Mouse (Mus musculus) Muller cell, postnatal 12 days (primary cell): ENCODE data around the gene Tmx1.

ENCODE experiments used
- DNase-seq: peaks from one replicate; pipeline ENCODE4 v3.0.0-alpha.2; 2015; ENCODE audit errors: inconsistent ontology term

Gene Tmx1

DNA sequence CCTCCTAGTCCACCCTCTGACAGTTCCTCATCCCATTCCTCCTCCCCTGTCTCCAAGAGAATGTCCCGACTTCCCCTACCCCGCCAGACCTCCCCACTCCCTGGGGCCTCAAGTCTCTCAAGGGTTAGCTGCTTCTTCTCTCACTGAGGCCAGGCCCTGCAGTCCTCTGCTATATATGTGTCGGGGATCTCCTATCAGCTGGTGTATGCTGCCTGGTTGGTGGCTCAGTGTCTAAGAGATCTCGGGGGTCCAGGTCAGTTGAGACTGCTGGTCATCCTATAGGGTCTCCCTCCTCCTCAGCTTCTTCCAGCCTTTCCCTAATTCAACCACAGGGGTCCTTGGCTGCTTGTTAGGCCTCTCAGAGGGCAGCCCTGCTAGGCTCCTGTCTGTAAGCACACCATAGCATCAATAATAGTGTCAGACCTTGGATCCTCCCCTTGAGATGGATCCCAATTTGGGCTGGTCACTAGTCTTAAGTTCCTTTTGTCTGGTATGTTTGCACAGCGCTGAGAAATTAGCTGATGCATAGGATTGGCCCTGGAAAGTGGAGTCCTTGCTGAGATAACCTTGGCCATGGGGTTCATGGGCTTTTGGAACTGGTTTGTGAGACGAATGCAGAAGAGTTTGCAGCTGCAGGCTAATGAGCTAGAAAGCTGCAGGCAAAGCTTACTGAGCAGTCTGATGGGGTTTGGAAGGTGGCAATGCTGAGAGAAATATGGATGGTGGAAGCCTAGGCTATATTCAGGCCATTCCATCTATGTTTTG is 34.0 kb downstream of the Tmx1 start:
- DNase-seq = no peak

GRCm38 (mm10) chr12:70492441-70492840 is 39.5 kb downstream of the Tmx1 start:
- DNase-seq = no peak

DNA sequence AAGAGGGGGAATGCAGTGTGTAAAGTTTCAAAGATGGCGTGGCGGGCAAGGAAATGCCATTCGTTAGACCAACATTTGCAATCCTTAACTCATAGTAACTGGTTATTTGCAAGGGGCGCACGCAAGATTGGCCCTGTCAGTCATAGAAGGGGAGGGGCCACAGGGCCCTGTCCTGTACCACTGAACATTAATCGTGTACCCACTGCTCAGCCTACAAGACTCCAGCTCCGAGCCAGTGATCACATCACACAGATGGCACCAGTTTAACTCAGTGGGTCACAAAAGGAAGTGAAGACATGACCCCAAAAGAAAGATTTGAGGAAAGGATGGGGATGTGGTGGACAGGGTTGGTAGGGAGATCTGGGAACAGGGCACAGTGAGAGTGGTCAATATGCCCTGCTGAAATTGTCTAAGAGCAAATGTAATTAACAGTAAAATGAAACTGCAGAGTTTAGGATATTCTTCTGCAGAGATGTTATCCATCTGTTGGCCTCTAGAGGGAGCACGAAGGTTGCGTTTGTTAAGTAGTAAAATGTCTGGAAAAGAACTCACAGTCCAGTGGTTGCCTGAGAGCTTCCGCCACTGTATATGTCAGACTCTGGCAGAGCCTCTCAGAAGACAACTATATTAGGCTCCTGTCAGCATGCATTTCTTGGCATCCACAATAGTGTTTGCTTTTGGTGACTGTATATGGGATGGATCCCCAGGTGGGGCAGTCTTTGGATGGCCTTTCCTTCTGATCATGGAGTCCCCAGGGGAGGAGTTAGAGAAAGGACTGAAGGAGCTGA is 41.8 kb downstream of the Tmx1 start:
- DNase-seq = peak; percentile 52

DNA sequence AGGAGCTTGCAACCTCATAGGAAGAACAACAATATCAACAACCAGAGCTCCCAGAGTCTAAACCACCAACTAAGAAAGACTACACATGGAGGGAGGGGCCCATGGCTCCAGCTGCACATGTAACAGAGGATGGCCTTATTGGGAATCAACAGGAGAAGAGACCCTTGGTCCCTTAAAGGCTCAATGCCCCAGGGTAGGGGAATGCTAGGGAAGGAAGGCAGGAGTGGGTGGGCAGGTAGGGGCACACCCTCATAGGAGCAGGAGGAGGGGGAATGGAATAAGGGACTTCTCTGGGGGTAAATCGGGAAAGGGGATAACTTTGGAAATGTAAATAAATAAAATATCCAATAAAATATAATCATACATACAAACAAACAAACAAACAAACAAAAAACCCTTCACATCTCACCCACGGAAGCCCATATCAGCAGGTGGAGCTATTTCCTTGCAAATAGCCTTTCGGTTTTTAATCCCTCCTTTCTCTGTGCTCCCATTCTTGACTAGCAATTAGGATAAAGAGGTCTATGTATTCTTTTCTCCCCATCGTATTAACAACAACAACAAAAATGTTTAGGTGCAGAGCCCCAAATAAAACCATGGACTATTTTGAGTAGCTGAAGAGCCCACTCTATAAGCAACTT is 42.5 kb downstream of the Tmx1 start:
- DNase-seq = peak; percentile 36

DNA sequence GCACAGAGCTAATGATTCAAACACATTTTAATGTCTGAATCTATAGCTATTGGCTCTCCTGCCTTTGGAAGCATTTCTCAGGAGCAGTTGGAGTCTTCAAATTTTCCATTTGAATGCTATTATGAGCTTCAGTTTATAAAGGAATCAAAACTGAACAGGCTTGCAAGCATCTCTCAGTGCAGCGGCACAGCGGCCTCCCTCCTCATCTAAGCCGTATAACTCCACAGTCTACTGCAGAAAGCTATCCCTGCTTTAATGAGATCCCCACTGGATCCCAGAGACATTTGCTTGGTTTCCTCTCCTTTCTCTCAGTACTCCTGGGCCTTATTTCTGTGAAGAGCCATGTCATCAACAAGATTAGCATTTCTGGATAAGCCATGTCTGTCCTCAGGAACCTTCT is 45.2 kb downstream of the Tmx1 start:
- no peak for DNase-seq

DNA sequence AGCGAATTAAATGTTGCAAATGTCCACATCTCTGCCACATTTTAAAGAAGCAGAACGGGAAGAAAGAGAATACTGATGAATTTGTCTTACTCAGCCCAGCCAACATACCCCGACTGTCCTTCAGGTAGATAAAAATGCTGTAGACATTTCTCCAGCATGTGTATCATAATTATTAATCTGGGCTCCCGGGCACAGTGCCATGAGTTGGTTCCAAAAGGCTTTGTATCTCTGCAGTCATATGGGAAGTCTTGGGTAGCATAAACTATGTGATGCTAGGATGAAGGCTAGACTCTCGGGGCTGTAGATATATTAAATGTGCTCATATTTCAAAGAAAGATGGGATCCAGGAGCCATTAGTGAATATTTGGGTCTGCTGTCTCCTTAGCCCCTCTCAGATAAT is 53.1 kb downstream of the Tmx1 start:
- DNase-seq = no peak

DNA sequence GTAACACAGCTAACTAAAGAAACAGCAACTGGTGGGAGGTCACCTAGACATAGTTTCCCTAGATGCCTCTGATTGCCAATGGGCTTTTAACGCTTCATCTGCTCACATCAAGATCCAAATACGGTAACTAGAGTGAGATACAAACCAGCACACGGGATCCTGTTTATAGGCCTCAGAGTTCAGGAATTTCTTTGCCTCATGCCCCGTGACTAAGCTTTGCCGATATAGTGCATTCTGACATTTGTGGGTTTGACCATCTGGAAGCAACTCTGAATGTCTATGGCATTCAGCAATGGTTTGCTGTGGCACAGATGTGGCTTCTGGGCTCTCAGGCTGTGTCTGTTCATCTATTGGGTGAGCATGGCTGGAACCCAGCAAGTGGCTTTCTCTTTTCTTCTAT is 59.1 kb downstream of the Tmx1 start:
- DNase-seq = peak; percentile 77

GRCm38 (mm10) chr12:70512431-70512830 is 59.5 kb downstream of the Tmx1 start:
- DNase-seq = no peak
